Mouse (Mus musculus): ENCODE data around the gene Max. TPM values are rescaled to one million over a fixed set of nuclear protein-coding genes. Genes with fewer than 3 reads are reported as not detected.

The Max gene
- polyA plus RNA-seq, 1 experiment from 2014 or later = 48.0 TPM

- H3K4me2 ChIP-seq (ENCODE audit: low read depth, low read length) = no peak overlapping the region
- no peak overlapping the region for H3K9ac ChIP-seq (replicated peaks; ENCODE audit: low read length)
- no peaks in the 10 kb centered on the region; the same call in 1 of the 2 replicates for H3K36me3 ChIP-seq (replicated peaks; ENCODE audit: control insufficient read depth, insufficient read depth, low read depth, low read length)
- no peaks in the 10 kb centered on the region for H3K4me1 ChIP-seq (ENCODE audit: control insufficient read depth, insufficient read depth, low read length)
- no peak for DNase-seq (ENCODE audit: low spot score)
- no peaks in the 10 kb centered on the region for H3K27me3 ChIP-seq (ENCODE audit: control insufficient read depth, insufficient read depth, low read length)
- H3K9me3 ChIP-seq (replicated peaks; ENCODE audit: control insufficient read depth, low read length) = no peaks in the 10 kb centered on the region
- no peak for ATAC-seq (replicated peaks; ENCODE audit: insufficient number of reproducible peaks, low FRiP score, low TSS enrichment, low read depth)
- H3K27ac ChIP-seq (replicated peaks; ENCODE audit: low read depth, low read length) = no peak overlapping the region
- WGBS = 87% methylated on average over 3 of the region's 3 CpGs
- H3K4me3 ChIP-seq (ENCODE audit: low read depth, low read length) = no peak overlapping the region
These were observed 27.6 kb downstream of the Max start for GRCm38 (mm10) chr12:76934438-76934837.

- no peaks in the 10 kb centered on the region for H3K27me3 ChIP-seq (ENCODE audit: control insufficient read depth, insufficient read depth, low read length)
- no peaks in the 10 kb centered on the region for H3K9me3 ChIP-seq (replicated peaks; ENCODE audit: control insufficient read depth, low read length)
- WGBS = 85% methylated on average over 6 of the region's 6 CpGs
- H3K27ac ChIP-seq (replicated peaks; ENCODE audit: low read depth, low read length) = no peak overlapping the region
- no peak for DNase-seq (ENCODE audit: low spot score)
- H3K4me2 ChIP-seq (ENCODE audit: low read depth, low read length) = no peak overlapping the region
- H3K9ac ChIP-seq (replicated peaks; ENCODE audit: low read length) = no peak overlapping the region
- H3K4me3 ChIP-seq (ENCODE audit: low read depth, low read length) = no peak overlapping the region
- H3K36me3 ChIP-seq (replicated peaks; ENCODE audit: control insufficient read depth, insufficient read depth, low read depth, low read length) = no peaks in the 10 kb centered on the region; the same call in 1 of the 2 replicates
- H3K4me1 ChIP-seq (ENCODE audit: control insufficient read depth, insufficient read depth, low read length) = no peaks in the 10 kb centered on the region
- no peak for ATAC-seq (replicated peaks; ENCODE audit: insufficient number of reproducible peaks, low FRiP score, low TSS enrichment, low read depth)
These were observed 29.3 kb downstream of the Max start for GRCm38 (mm10) chr12:76932688-76933060.

- H3K27ac ChIP-seq (replicated peaks; ENCODE audit: low read depth, low read length) = no peak overlapping the region
- 81% methylated on average over 14 of the region's 14 CpGs for WGBS
- no peak for ATAC-seq (replicated peaks; ENCODE audit: insufficient number of reproducible peaks, low FRiP score, low TSS enrichment, low read depth)
These were observed 30.0 kb downstream of the Max start for GRCm38 (mm10) chr12:76931739-76932687.

GRCm38 (mm10) chr12:76930177-76930576 lies 31.8 kb downstream of the Max start:
- H3K4me2 ChIP-seq (ENCODE audit: low read depth, low read length) = no peak overlapping the region
- H3K27ac ChIP-seq (replicated peaks; ENCODE audit: low read depth, low read length) = no peak overlapping the region
- no peak overlapping the region for H3K4me3 ChIP-seq (ENCODE audit: low read depth, low read length)
- no peaks in the 10 kb centered on the region for H3K27me3 ChIP-seq (ENCODE audit: control insufficient read depth, insufficient read depth, low read length)
- DNase-seq (ENCODE audit: low spot score) (no peak), ATAC-seq (replicated peaks; ENCODE audit: insufficient number of reproducible peaks, low FRiP score, low TSS enrichment, low read depth) (no peak)
- no peak overlapping the region for H3K9ac ChIP-seq (replicated peaks; ENCODE audit: low read length)
- no peaks in the 10 kb centered on the region for H3K4me1 ChIP-seq (ENCODE audit: control insufficient read depth, insufficient read depth, low read length)
- 69% methylated on average over 6 of the region's 6 CpGs for WGBS
- no peaks in the 10 kb centered on the region for H3K36me3 ChIP-seq (replicated peaks; ENCODE audit: control insufficient read depth, insufficient read depth, low read depth, low read length)
- no peaks in the 10 kb centered on the region for H3K9me3 ChIP-seq (replicated peaks; ENCODE audit: control insufficient read depth, low read length)

More at GRCm38 (mm10) chr12:76931739-76932687, 30.0 kb downstream of the Max start:
- Histone ChIP-seq H3K27me3 (ENCODE audit: control insufficient read depth, insufficient read depth, low read length) (no peaks in the 10 kb centered on the region), H3K9me3 (replicated peaks; ENCODE audit: control insufficient read depth, low read length) (no peaks in the 10 kb centered on the region), H3K4me2 (ENCODE audit: low read depth, low read length) (no peak overlapping the region), H3K36me3 (replicated peaks; ENCODE audit: control insufficient read depth, insufficient read depth, low read depth, low read length) (no peaks in the 10 kb centered on the region; the same call in 1 of the 2 replicates), H3K4me1 (ENCODE audit: control insufficient read depth, insufficient read depth, low read length) (no peaks in the 10 kb centered on the region), H3K4me3 (ENCODE audit: low read depth, low read length) (no peak overlapping the region), H3K9ac (replicated peaks; ENCODE audit: low read length) (no peak overlapping the region)
- no peak for DNase-seq (ENCODE audit: low spot score)

- ATAC-seq (replicated peaks; ENCODE audit: insufficient number of reproducible peaks, low FRiP score, low TSS enrichment, low read depth) = no peak
- H3K27ac ChIP-seq (replicated peaks; ENCODE audit: low read depth, low read length) = no peak overlapping the region
- no peaks in the 10 kb centered on the region for H3K9me3 ChIP-seq (replicated peaks; ENCODE audit: control insufficient read depth, low read length)
- DNase-seq (ENCODE audit: low spot score) = no peak
- H3K27me3 ChIP-seq (ENCODE audit: control insufficient read depth, insufficient read depth, low read length) = no peaks in the 10 kb centered on the region
- WGBS = 67% methylated on average over 10 of the region's 10 CpGs
- no peaks in the 10 kb centered on the region for H3K36me3 ChIP-seq (replicated peaks; ENCODE audit: control insufficient read depth, insufficient read depth, low read depth, low read length)
- H3K9ac ChIP-seq (replicated peaks; ENCODE audit: low read length) = no peak overlapping the region
- H3K4me3 ChIP-seq (ENCODE audit: low read depth, low read length) = no peak overlapping the region
- H3K4me2 ChIP-seq (ENCODE audit: low read depth, low read length) = no peak overlapping the region
- H3K4me1 ChIP-seq (ENCODE audit: control insufficient read depth, insufficient read depth, low read length) = no peaks in the 10 kb centered on the region
These were observed 34.5 kb downstream of the Max start for GRCm38 (mm10) chr12:76927539-76927938.

GRCm38 (mm10) chr12:76927012-76927411 lies 35.0 kb downstream of the Max start:
- no peak overlapping the region for H3K9ac ChIP-seq (replicated peaks; ENCODE audit: low read length)
- H3K27me3 ChIP-seq (ENCODE audit: control insufficient read depth, insufficient read depth, low read length) = no peaks in the 10 kb centered on the region
- WGBS = 81% methylated on average over 3 of the region's 3 CpGs
- no peaks in the 10 kb centered on the region for H3K4me1 ChIP-seq (ENCODE audit: control insufficient read depth, insufficient read depth, low read length)
- H3K4me2 ChIP-seq (ENCODE audit: low read depth, low read length) = no peak overlapping the region
- ATAC-seq (replicated peaks; ENCODE audit: insufficient number of reproducible peaks, low FRiP score, low TSS enrichment, low read depth) (no peak), DNase-seq (ENCODE audit: low spot score) (no peak)
- no peaks in the 10 kb centered on the region for H3K9me3 ChIP-seq (replicated peaks; ENCODE audit: control insufficient read depth, low read length)
- no peak overlapping the region for H3K27ac ChIP-seq (replicated peaks; ENCODE audit: low read depth, low read length)
- H3K36me3 ChIP-seq (replicated peaks; ENCODE audit: control insufficient read depth, insufficient read depth, low read depth, low read length) = no peaks in the 10 kb centered on the region
- no peak overlapping the region for H3K4me3 ChIP-seq (ENCODE audit: low read depth, low read length)

- H3K4me2 ChIP-seq (ENCODE audit: low read depth, low read length) = no peak overlapping the region
- ATAC-seq (replicated peaks; ENCODE audit: insufficient number of reproducible peaks, low FRiP score, low TSS enrichment, low read depth) (no peak), DNase-seq (ENCODE audit: low spot score) (no peak)
- H3K27ac ChIP-seq (replicated peaks; ENCODE audit: low read depth, low read length) = no peak overlapping the region
- H3K9me3 ChIP-seq (replicated peaks; ENCODE audit: control insufficient read depth, low read length) = no peaks in the 10 kb centered on the region
- H3K4me3 ChIP-seq (ENCODE audit: low read depth, low read length) = no peak overlapping the region
- no peaks in the 10 kb centered on the region for H3K36me3 ChIP-seq (replicated peaks; ENCODE audit: control insufficient read depth, insufficient read depth, low read depth, low read length)
- H3K27me3 ChIP-seq (ENCODE audit: control insufficient read depth, insufficient read depth, low read length) = no peaks in the 10 kb centered on the region
- H3K4me1 ChIP-seq (ENCODE audit: control insufficient read depth, insufficient read depth, low read length) = no peaks in the 10 kb centered on the region
- 77% methylated on average over 10 of the region's 10 CpGs for WGBS
- H3K9ac ChIP-seq (replicated peaks; ENCODE audit: low read length) = no peak overlapping the region
These were observed 35.6 kb downstream of the Max start for GRCm38 (mm10) chr12:76926338-76926945.

Data from embryonic facial prominence, embryonic 11.5 days (tissue).